Mouse (Mus musculus) olfactory bulb, adult 2 months (tissue): ENCODE data around the gene Fxyd5.

Source experiments
- CTCF ChIP-seq: fragments of 200-500 bp; IDR thresholded peaks from 2 replicates; pipeline ENCODE4 v1.5.1; 2012; ENCODE audit warnings: low read depth, mild to moderate bottlenecking, low read length, moderate library complexity; ENCODE audit not compliant: insufficient read depth
- POLR2A ChIP-seq: fragments of 200-500 bp; IDR thresholded peaks from 2 replicates; pipeline ENCODE4 v1.6.1; 2012; ENCODE audit warnings: mild to moderate bottlenecking, low read depth, low read length, moderate library complexity; ENCODE audit not compliant: insufficient read depth

- TF ChIP-seq CTCF: no peak
- TF ChIP-seq POLR2A: no peak
These were observed 30.0 kb upstream of the Fxyd5 start for GRCm38 (mm10) chr7:31072326-31072725.
